Mouse (Mus musculus) lung, adult 2 months (tissue): ENCODE results near the gene Vars.

ENCODE experiments used
- CTCF ChIP-seq: fragments of 200-500 bp; IDR thresholded peaks from 2 replicates; pipeline ENCODE4 v1.5.1; 2011; ENCODE audit warnings: mild to moderate bottlenecking, low read length, control low read depth; ENCODE audit not compliant: insufficient read depth
- POLR2A ChIP-seq: fragments of 200-500 bp; IDR thresholded peaks from 2 replicates; pipeline ENCODE4 v1.6.1; 2011; ENCODE audit warnings: low read depth, mild to moderate bottlenecking, control low read depth, low read length, borderline replicate concordance; ENCODE audit errors: extremely low read depth

DNA sequence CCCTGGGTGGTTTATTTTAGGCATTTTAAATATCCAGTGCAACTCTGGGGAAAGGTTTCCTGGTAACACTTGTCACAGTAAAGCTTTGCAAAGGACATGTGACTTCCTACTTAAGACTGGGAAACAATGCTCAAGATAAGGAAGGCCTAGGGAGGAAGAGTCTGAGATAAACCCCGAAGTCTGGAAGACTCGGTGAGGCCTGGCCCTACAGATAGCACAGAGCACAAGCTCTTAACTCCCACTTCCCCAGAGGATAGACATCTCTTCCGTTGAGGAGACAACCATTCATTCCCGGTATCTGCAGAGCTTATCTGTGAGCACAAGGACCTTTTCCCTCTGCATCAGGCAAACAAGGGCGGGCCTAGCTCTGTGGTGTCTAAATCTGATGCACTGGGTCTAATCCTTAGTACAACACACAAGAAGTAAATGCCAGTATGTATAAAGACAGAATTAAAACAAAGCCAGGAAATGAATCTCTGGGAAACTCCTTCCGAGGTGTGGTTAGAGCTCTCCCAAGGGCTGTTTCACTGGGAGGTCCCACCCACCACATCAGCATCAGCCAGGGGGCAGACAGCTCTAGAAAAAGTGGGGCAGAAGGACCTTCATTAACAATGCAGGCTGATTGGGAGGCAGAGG lies 21.2 kb downstream of the Vars start:
- TF ChIP-seq CTCF (peak; percentile 11; the same call in 1 of the 2 replicates), POLR2A (no peak)
